Mouse (Mus musculus) midbrain, embryonic 15.5 days (tissue): ENCODE measurements around the gene Crybg2. TPM values are rescaled to one million over a fixed set of nuclear protein-coding genes. Genes with fewer than 3 reads are reported as not detected.

ENCODE experiments used
- ATAC-seq: fragments of 200-750 bp; cut with Nextera tagmentation; replicated peaks from 2 replicates; pipeline ENCODE4 v1.8.0; 2017; ENCODE audit warnings: moderate TSS enrichment
- H3K27ac ChIP-seq: fragments of 300-500 bp; sonication (generic); 2 replicates; pipeline ENCODE4 v1.5.1; 2015; ENCODE audit warnings: mild to moderate bottlenecking, inconsistent platforms
- H3K27me3 ChIP-seq: fragments of 300-500 bp; sonication (generic); replicated peaks from 2 replicates; pipeline ENCODE4 v1.6.1; 2015; ENCODE audit warnings: inconsistent platforms
- H3K36me3 ChIP-seq: fragments of 300-500 bp; sonication (generic); replicated peaks from 2 replicates; pipeline ENCODE4 v1.6.1; 2015; ENCODE audit warnings: inconsistent platforms
- H3K4me1 ChIP-seq: fragments of 300-500 bp; sonication (generic); 2 replicates; pipeline ENCODE4 v1.6.1; 2015; ENCODE audit warnings: inconsistent platforms
- H3K4me2 ChIP-seq: fragments of 300-500 bp; sonication (generic); 2 replicates; pipeline ENCODE4 v1.6.1; 2015; ENCODE audit warnings: inconsistent platforms, mild to moderate bottlenecking, moderate library complexity
- H3K4me3 ChIP-seq: fragments of 300-500 bp; sonication (generic); 2 replicates; pipeline ENCODE4 v1.5.1; 2015; ENCODE audit warnings: mild to moderate bottlenecking, inconsistent platforms
- H3K9ac ChIP-seq: fragments of 300-500 bp; sonication (generic); 2 replicates; pipeline ENCODE4 v1.6.1; 2015; ENCODE audit warnings: mild to moderate bottlenecking, inconsistent platforms
- H3K9me3 ChIP-seq: fragments of 300-500 bp; sonication (generic); 2 replicates; pipeline ENCODE4 v1.6.1; 2016; ENCODE audit warnings: inconsistent platforms
- WGBS: fragments of 180-500 bp; shearing (Covaris S2); methylation state at CpG from one replicate; pipeline ENCODE4 v1.1.7; 2015; ENCODE audit warnings: mixed read lengths; 5-methylcytosine and 5-hydroxymethylcytosine counted together
- polyA plus RNA-seq: library from polyadenylated mRNA; unstranded; fragments of >200 nt; fragmentation: Nextera tagmentation; extraction: Ambion mirVana; gene quantifications from 2 replicates; pipeline ENCODE4 v1.2.1, GENCODE M21; 2015

The Crybg2 gene
- polyA plus RNA-seq: 2.4 and 4.2 TPM in 2 replicates

GRCm38 (mm10) chr4:134060135-134060865 is at the start of gene Crybg2:
Crybg2 (plus strand) TSS chr4:134060815.
- Histone ChIP-seq H3K4me1 (no peaks in the 10 kb centered on the region), H3K27me3 (no peaks in the 10 kb centered on the region), H3K4me3 (no peak within 1 kb of the TSS), H3K9me3 (no peaks in the 10 kb centered on the region), H3K4me2 (no peak within 1 kb of the TSS), H3K27ac (no peak within 1 kb of the TSS), H3K9ac (no peak within 1 kb of the TSS), H3K36me3 (no peaks in the 10 kb centered on the region)
- no peak for ATAC-seq
- 51% methylated on average over 28 of the region's 28 CpGs for WGBS

GRCm38 (mm10) chr4:134011450-134012414 is 48.9 kb upstream of the Crybg2 start:
- no peak overlapping the region for H3K4me2 ChIP-seq
- H3K27me3 ChIP-seq: no peaks in the 10 kb centered on the region
- H3K4me3 ChIP-seq: no peak overlapping the region
- H3K9me3 ChIP-seq: no peaks in the 10 kb centered on the region
- H3K36me3 ChIP-seq: no peaks in the 10 kb centered on the region
- ATAC-seq: no peak
- 3% methylated on average over 16 of the region's 16 CpGs for WGBS
- no peak overlapping the region for H3K9ac ChIP-seq
- H3K27ac ChIP-seq: no peak overlapping the region
- H3K4me1 ChIP-seq: peaks cover 4% of the 10 kb centered on the region; the same call in 1 of the 2 replicates

DNA sequence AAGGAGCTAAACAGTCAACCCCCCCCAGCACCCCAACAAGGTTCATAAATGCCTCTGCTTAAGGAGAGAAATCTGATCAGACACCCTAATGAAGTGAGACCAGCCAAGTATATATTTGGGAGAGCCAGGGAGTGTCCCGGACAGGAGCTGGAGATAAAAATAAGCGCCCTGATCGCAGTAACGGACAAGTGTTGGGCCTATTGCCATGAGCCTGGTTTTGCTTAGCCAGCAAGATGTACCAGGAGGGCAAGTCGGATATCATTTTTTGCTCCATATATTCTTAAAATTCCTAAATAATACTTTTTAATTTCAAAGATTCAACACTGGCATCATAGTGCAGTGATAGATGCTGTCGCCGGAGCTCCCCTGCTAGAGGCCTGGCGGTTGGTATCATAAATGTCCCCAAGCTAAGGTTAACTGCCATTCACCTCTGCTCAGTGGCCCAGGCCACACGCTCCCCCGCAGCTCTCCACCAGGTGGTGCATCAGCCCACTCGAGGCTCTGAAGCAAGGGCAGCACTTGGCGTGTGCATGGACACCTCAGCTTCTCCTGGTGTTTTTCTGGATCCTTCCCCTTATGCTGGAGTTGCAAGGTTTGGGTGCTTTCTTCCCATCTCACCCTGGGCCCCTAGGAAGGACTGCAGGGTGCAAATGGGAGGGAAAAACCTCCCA is 47.6 kb upstream of the Crybg2 start:
- H3K27me3 ChIP-seq: 0 out of 2 replicates have a peak, but pooled peaks cover 6% of the 10 kb centered on the region
- H3K36me3 ChIP-seq: no peaks in the 10 kb centered on the region
- H3K4me1 ChIP-seq: peaks cover 17% of the 10 kb centered on the region
- no peaks in the 10 kb centered on the region for H3K9me3 ChIP-seq
- 45% methylated on average over 12 of the region's 12 CpGs for WGBS
- H3K9ac ChIP-seq: no peak overlapping the region
- no peak overlapping the region for H3K27ac ChIP-seq
- H3K4me3 ChIP-seq: no peak overlapping the region
- no peak overlapping the region for H3K4me2 ChIP-seq
- ATAC-seq: no peak

GRCm38 (mm10) chr4:134016208-134016607 is 44.4 kb upstream of the Crybg2 start:
- no peak for ATAC-seq
- no peak overlapping the region for H3K4me3 ChIP-seq
- no peak overlapping the region for H3K27ac ChIP-seq
- H3K36me3 ChIP-seq: no peaks in the 10 kb centered on the region
- H3K9ac ChIP-seq: no peak overlapping the region
- WGBS: 5% methylated on average over 7 of the region's 7 CpGs
- H3K4me2 ChIP-seq: no peak overlapping the region
- H3K27me3 ChIP-seq: peaks cover 11% of the 10 kb centered on the region; the same call in 1 of the 2 replicates
- no peaks in the 10 kb centered on the region for H3K9me3 ChIP-seq
- H3K4me1 ChIP-seq: peaks cover 38% of the 10 kb centered on the region

DNA sequence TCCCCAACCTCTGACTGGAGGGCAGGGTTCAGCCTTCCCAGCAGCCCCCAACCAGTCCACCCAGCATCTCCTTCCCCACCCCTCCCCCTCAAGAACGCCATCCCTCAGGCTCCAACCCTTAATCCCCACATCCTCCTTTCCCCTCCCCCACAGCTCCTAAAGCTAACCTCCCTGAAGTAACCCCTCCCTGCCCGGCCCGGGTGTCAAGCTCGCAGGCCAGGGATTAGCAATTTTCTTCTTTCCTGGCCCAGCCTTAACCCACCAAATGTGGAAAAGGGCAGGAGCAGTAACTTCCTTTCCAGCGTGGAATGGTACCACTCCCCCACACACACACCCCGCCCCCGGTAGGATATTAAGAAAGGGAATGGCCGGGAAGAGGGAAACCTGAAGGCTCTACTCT is 43.8 kb upstream of the Crybg2 start:
- 2% methylated on average over 8 of the region's 8 CpGs for WGBS
- Histone ChIP-seq H3K27me3 (peaks cover 11% of the 10 kb centered on the region; the same call in 1 of the 2 replicates), H3K27ac (no peak overlapping the region), H3K4me1 (peaks cover 38% of the 10 kb centered on the region), H3K9ac (no peak overlapping the region), H3K9me3 (no peaks in the 10 kb centered on the region), H3K36me3 (no peaks in the 10 kb centered on the region), H3K4me3 (0 out of 2 replicates have a peak overlapping the region, but pooled peaks have one; percentile 37), H3K4me2 (peak overlapping the region; percentile 63)
- no peak for ATAC-seq

- Histone ChIP-seq H3K27ac (no peak overlapping the region), H3K9ac (no peak overlapping the region), H3K9me3 (no peaks in the 10 kb centered on the region), H3K4me2 (peak overlapping the region; percentile 63), H3K4me3 (peak overlapping the region; percentile 37), H3K27me3 (peaks cover 11% of the 10 kb centered on the region; the same call in 1 of the 2 replicates), H3K36me3 (no peaks in the 10 kb centered on the region), H3K4me1 (peaks cover 38% of the 10 kb centered on the region)
- 3% methylated on average over 21 of the region's 21 CpGs for WGBS
- no peak for ATAC-seq
These were observed 43.3 kb upstream of the Crybg2 start for GRCm38 (mm10) chr4:134017201-134017865.

DNA sequence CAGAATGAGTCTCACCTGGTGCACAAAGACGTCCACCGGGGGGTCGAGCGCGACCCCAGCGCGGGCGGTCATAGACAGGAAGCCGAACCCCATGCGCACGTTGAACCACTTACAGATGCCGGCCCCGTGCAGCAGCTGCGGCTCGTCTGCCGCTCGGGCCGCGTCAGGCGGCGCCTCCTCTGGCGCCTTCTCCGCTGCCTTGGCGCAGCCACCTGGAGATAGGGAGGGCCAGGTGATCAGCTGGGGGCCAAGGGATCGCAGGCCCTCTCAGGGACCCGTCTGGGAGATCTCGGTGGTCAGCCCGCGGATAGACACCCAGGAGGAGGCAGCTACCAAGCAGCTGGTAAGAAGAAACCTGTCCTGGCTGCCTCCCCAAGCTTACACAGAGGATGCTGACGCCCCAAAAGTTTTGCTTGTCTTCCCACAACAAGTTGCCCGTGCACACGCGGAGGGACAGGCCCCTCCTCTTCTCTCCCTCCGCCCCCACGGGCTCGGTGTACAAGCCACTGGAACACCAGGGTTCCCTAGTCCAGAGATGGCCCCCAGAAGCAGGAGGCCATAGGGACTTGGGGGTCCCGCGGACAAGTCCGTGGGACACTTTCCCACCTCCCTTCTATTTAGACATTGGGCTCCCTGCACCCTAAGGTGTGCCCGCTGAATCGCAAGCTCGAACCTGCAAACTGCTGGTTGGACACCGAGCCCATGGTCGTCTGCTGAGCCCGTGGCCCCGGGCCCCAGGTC is 42.4 kb upstream of the Crybg2 start:
- H3K27ac ChIP-seq: no peak overlapping the region
- under 1% methylated on average over 45 of the region's 46 CpGs for WGBS
- peak overlapping the region; percentile 30; the same call in 1 of the 2 replicates for H3K9ac ChIP-seq
- peaks cover 11% of the 10 kb centered on the region; the same call in 1 of the 2 replicates for H3K27me3 ChIP-seq
- no peak for ATAC-seq
- H3K4me3 ChIP-seq: peak overlapping the region; percentile 37
- H3K9me3 ChIP-seq: no peaks in the 10 kb centered on the region
- H3K4me1 ChIP-seq: peaks cover 38% of the 10 kb centered on the region
- peak overlapping the region; percentile 63 for H3K4me2 ChIP-seq
- no peaks in the 10 kb centered on the region for H3K36me3 ChIP-seq

GRCm38 (mm10) chr4:134018779-134019145 is 41.9 kb upstream of the Crybg2 start, which contains the start of gene Lin28a:
Lin28a (minus strand) TSS chr4:134018841.
- ATAC-seq: 0 out of 2 replicates have a peak, but pooled peaks have one; percentile 42
- Histone ChIP-seq H3K36me3 (no peaks in the 10 kb centered on the region), H3K4me3 (peak within 1 kb of the TSS; percentile 37), H3K27me3 (peaks cover 11% of the 10 kb centered on the region; the same call in 1 of the 2 replicates), H3K4me1 (peaks cover 38% of the 10 kb centered on the region), H3K27ac (peak within 1 kb of the TSS; percentile 60), H3K9me3 (no peaks in the 10 kb centered on the region), H3K4me2 (peak within 1 kb of the TSS; percentile 63), H3K9ac (peak within 1 kb of the TSS; percentile 30)
- WGBS: 0% methylated on average over 9 of the region's 9 CpGs

GRCm38 (mm10) chr4:134019210-134019609 is 41.4 kb upstream of the Crybg2 start:
- ATAC-seq: peak; percentile 52; the same call in 1 of the 2 replicates
- Histone ChIP-seq H3K4me3 (peak overlapping the region; percentile 37), H3K27ac (peak overlapping the region; percentile 60; the same call in 1 of the 2 replicates), H3K4me2 (peak overlapping the region; percentile 63), H3K9ac (no peak overlapping the region), H3K36me3 (no peaks in the 10 kb centered on the region), H3K4me1 (peaks cover 38% of the 10 kb centered on the region), H3K9me3 (no peaks in the 10 kb centered on the region), H3K27me3 (peaks cover 11% of the 10 kb centered on the region; the same call in 1 of the 2 replicates)
- 0% methylated on average over 9 of the region's 10 CpGs for WGBS

- peak overlapping the region; percentile 63 for H3K4me2 ChIP-seq
- H3K36me3 ChIP-seq: no peaks in the 10 kb centered on the region
- H3K4me3 ChIP-seq: peak overlapping the region; percentile 37
- no peaks in the 10 kb centered on the region for H3K9me3 ChIP-seq
- H3K27me3 ChIP-seq: peaks cover 11% of the 10 kb centered on the region; the same call in 1 of the 2 replicates
- H3K4me1 ChIP-seq: peaks cover 38% of the 10 kb centered on the region
- H3K27ac ChIP-seq: peak overlapping the region; percentile 60
- 2% methylated on average over 16 of the region's 16 CpGs for WGBS
- H3K9ac ChIP-seq: peak overlapping the region; percentile 30; the same call in 1 of the 2 replicates
- peak; percentile 83 for ATAC-seq
These were observed 40.8 kb upstream of the Crybg2 start for GRCm38 (mm10) chr4:134019641-134020351.
